Mouse (Mus musculus): ENCODE measurements around the gene Gfer. TPM values are rescaled to one million over a fixed set of nuclear protein-coding genes. Genes with fewer than 3 reads are reported as not detected.

The Gfer gene
- polyA plus RNA-seq, 1 experiment from 2014 or later: 42.2 TPM

DNA sequence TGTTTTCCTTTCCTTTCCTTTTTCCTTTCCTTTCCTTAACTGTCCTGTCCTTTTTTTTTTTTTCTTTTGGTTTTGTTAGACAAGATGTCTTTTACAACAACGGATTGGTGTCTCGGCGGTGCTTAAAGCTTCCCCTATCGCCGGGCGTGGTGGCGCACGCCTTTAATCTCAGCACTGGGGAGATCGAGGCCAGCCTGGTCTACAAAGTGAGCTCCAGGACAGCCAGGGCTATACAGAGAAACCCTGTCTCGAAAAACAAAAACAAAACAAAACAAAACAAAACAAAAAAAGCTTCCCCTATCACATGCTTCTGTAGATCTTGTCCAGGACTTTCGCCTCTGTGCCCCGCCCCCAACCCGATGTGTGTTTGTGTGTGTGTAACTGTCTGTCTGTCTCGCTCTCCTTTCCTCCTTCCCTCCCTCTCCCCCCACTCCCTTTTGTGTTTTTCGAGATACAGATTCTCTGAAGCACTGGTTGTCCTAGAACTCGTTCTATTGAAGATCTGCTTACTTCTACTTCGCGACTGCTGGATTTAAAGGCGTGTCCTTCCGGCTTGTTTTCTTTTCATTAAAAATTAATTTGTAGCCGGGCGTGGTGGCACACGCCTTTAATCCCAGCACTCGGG lies 12.0 kb upstream of the Gfer start:
- Histone ChIP-seq H3K4me1 (replicated peaks; ENCODE audit: control insufficient read depth, insufficient read depth, low read length) (no peaks in the 10 kb centered on the region), H3K27me3 (replicated peaks; ENCODE audit: control insufficient read depth, insufficient read depth, low read length) (no peaks in the 10 kb centered on the region), H3K27ac (ENCODE audit: low read depth, low read length) (peak overlapping the region; percentile 72), H3K36me3 (ENCODE audit: control insufficient read depth, insufficient read depth) (peaks cover 19% of the 10 kb centered on the region; the same call in 1 of the 2 replicates), H3K4me2 (replicated peaks; ENCODE audit: low read depth) (peak overlapping the region; percentile 71), H3K9ac (ENCODE audit: low read depth, low read length) (peak overlapping the region; percentile 48), H3K4me3 (ENCODE audit: low read depth, low read length) (peak overlapping the region; percentile 59), H3K9me3 (ENCODE audit: control insufficient read depth) (no peaks in the 10 kb centered on the region)
- 0 out of 2 replicates have a peak, but pooled peaks have one; percentile 32 for ATAC-seq
- no peak for TF ChIP-seq CTCF (IDR thresholded peaks at IDR 0.05; ENCODE audit: low read depth)
- whole genome bisulfite sequencing: 4% methylated on average over 24 of the region's 24 CpGs

DNA sequence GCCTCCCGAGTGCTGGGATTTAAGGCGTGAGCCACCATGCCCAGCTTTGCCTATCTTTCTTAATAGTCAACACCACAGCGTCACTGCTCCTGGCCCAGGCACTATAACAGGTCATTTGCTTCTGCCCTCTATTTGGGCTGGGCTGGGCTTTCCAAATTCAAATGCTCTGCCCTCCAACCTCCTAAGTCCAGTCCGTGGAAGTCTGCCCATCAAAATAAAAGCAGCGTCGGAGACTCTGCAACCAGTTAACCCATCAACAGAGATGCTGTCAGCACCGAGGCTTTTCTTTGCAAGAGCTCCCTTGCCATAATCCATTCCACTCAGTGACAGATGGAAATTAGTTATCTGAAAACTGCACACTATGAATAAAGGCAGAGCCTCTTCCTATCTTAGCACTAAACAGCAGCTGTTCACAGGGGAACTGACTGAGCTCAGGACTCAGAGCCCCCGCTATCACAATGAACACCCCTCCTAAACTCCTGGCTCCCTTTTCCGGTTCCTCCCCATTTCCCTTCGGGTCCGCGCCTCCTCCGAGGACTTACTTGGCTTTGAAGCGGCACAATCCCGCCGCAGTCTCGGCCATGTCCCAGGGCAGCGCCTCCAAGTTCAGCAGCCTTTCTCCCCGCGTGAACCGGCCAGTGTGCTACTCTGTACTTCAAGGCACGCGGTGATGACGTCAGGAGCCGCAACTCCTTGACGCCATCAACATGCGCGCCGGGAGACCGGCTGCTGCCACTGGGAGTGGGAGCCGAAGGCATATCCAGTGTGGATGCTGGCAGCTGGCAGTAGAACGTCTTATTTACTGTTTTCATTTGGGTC lies 11.2 kb upstream of the Gfer start, which contains the start of gene Tbl3:
Gene Tbl3, minus strand, starts transcription at position 679 of the 819 bp plus-strand sequence.
- H3K9ac ChIP-seq (ENCODE audit: low read depth, low read length): peak within 1 kb of the TSS; percentile 48
- ATAC-seq: peak; percentile 81
- H3K9me3 ChIP-seq (ENCODE audit: control insufficient read depth): no peaks in the 10 kb centered on the region
- H3K4me1 ChIP-seq (replicated peaks; ENCODE audit: control insufficient read depth, insufficient read depth, low read length): no peaks in the 10 kb centered on the region
- H3K4me2 ChIP-seq (replicated peaks; ENCODE audit: low read depth): peak within 1 kb of the TSS; percentile 71
- H3K36me3 ChIP-seq (ENCODE audit: control insufficient read depth, insufficient read depth): peaks cover 22% of the 10 kb centered on the region; the same call in 1 of the 2 replicates
- no peak for TF ChIP-seq CTCF (IDR thresholded peaks at IDR 0.05; ENCODE audit: low read depth)
- peak within 1 kb of the TSS; percentile 59 for H3K4me3 ChIP-seq (ENCODE audit: low read depth, low read length)
- no peaks in the 10 kb centered on the region for H3K27me3 ChIP-seq (replicated peaks; ENCODE audit: control insufficient read depth, insufficient read depth, low read length)
- H3K27ac ChIP-seq (ENCODE audit: low read depth, low read length): peak within 1 kb of the TSS; percentile 72
- 3% methylated on average over 32 of the region's 32 CpGs for WGBS

DNA sequence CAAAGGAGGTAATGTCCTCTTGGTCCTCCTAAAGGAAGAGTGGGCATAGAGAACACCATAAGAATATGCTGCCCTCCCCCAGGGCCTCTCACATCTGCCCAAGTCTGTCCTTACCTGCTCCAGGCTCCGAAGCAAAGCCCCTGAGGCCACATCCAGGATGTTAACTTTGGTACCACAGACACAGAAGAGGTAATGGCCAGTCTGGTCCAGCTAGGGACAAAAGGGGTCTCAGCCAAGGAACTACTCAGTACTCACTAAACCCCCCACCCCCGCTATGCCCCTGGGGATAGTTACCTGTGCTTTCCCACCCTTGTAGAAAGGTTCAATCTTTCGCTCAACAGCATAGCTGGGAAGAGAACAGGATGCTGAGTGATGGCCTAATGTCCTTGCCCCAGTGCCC lies 9.9 kb upstream of the Gfer start:
- no peak overlapping the region for H3K9ac ChIP-seq (ENCODE audit: low read depth, low read length)
- no peak overlapping the region for H3K27ac ChIP-seq (ENCODE audit: low read depth, low read length)
- no peak for TF ChIP-seq CTCF (IDR thresholded peaks at IDR 0.05; ENCODE audit: low read depth)
- no peaks in the 10 kb centered on the region; the same call in 1 of the 2 replicates for H3K4me1 ChIP-seq (replicated peaks; ENCODE audit: control insufficient read depth, insufficient read depth, low read length)
- H3K4me2 ChIP-seq (replicated peaks; ENCODE audit: low read depth): no peak overlapping the region
- H3K27me3 ChIP-seq (replicated peaks; ENCODE audit: control insufficient read depth, insufficient read depth, low read length): no peaks in the 10 kb centered on the region
- no peaks in the 10 kb centered on the region for H3K9me3 ChIP-seq (ENCODE audit: control insufficient read depth)
- peaks cover 36% of the 10 kb centered on the region; the same call in 1 of the 2 replicates for H3K36me3 ChIP-seq (ENCODE audit: control insufficient read depth, insufficient read depth)
- no peak overlapping the region for H3K4me3 ChIP-seq (ENCODE audit: low read depth, low read length)
- no peak for ATAC-seq
- WGBS: 99% methylated on average over 3 of the region's 3 CpGs

DNA sequence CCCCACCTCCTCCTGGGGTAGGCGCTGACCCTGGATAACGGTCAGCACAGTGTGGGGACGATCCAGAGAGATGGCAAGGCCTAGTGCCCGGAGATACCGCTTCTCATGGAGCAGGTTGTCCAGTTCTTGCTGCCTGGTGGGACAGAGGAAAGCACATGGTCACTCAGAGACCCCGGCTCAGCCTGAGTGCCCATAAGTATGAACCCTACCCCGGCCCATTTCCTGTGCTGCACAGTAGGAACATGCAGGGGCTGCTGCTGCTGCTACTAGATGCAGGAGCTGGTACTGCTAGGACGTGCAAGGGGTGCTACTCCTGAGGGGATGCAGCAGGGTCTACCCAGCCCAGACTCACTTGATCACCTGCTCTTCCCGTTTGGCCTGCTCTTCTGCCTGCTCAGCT lies 5.3 kb upstream of the Gfer start:
- H3K9ac ChIP-seq (ENCODE audit: low read depth, low read length): no peak overlapping the region
- no peak overlapping the region for H3K4me3 ChIP-seq (ENCODE audit: low read depth, low read length)
- no peak for ATAC-seq
- peaks cover 48% of the 10 kb centered on the region; the same call in 1 of the 2 replicates for H3K36me3 ChIP-seq (ENCODE audit: control insufficient read depth, insufficient read depth)
- no peaks in the 10 kb centered on the region for H3K9me3 ChIP-seq (ENCODE audit: control insufficient read depth)
- H3K4me2 ChIP-seq (replicated peaks; ENCODE audit: low read depth): peak overlapping the region; percentile 62; the same call in 1 of the 2 replicates
- no peaks in the 10 kb centered on the region; the same call in 1 of the 2 replicates for H3K4me1 ChIP-seq (replicated peaks; ENCODE audit: control insufficient read depth, insufficient read depth, low read length)
- WGBS: 91% methylated on average over 9 of the region's 9 CpGs
- peak overlapping the region; percentile 28; the same call in 1 of the 2 replicates for H3K27ac ChIP-seq (ENCODE audit: low read depth, low read length)
- no peaks in the 10 kb centered on the region for H3K27me3 ChIP-seq (replicated peaks; ENCODE audit: control insufficient read depth, insufficient read depth, low read length)
- no peak for TF ChIP-seq CTCF (IDR thresholded peaks at IDR 0.05; ENCODE audit: low read depth)

DNA sequence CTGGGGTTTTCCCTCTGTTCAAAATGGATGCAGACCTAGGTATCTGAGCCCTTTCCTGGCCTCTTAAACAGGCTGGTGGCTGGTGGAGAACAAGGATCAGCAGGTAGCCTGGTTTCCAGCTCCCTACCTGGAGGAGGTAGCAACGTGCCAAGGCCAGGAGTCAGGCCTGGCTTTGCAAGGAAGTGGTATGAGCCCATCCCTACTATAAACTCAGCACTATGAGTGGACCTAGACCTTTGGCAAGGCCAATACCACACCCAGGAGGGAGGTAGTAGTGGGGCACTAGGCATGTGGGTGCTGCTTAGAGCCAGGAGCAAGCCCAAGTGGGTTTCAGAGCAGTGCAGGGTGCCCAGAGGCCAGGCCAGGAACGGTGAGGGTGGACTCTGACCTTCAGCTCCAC lies 3.5 kb upstream of the Gfer start:
- peak; percentile 80 for ATAC-seq
- H3K27me3 ChIP-seq (replicated peaks; ENCODE audit: control insufficient read depth, insufficient read depth, low read length): no peaks in the 10 kb centered on the region
- peak overlapping the region; percentile 23; the same call in 1 of the 2 replicates for H3K4me3 ChIP-seq (ENCODE audit: low read depth, low read length)
- peak overlapping the region; percentile 62 for H3K4me2 ChIP-seq (replicated peaks; ENCODE audit: low read depth)
- H3K9me3 ChIP-seq (ENCODE audit: control insufficient read depth): no peaks in the 10 kb centered on the region
- peak overlapping the region; percentile 91 for H3K27ac ChIP-seq (ENCODE audit: low read depth, low read length)
- WGBS: 30% methylated on average over 2 of the region's 2 CpGs
- peak; percentile 26; the same call in 1 of the 2 replicates for TF ChIP-seq CTCF (IDR thresholded peaks at IDR 0.05; ENCODE audit: low read depth)
- peak overlapping the region; percentile 40; the same call in 1 of the 2 replicates for H3K9ac ChIP-seq (ENCODE audit: low read depth, low read length)
- no peaks in the 10 kb centered on the region; the same call in 1 of the 2 replicates for H3K4me1 ChIP-seq (replicated peaks; ENCODE audit: control insufficient read depth, insufficient read depth, low read length)
- H3K36me3 ChIP-seq (ENCODE audit: control insufficient read depth, insufficient read depth): peaks cover 40% of the 10 kb centered on the region; the same call in 1 of the 2 replicates

DNA sequence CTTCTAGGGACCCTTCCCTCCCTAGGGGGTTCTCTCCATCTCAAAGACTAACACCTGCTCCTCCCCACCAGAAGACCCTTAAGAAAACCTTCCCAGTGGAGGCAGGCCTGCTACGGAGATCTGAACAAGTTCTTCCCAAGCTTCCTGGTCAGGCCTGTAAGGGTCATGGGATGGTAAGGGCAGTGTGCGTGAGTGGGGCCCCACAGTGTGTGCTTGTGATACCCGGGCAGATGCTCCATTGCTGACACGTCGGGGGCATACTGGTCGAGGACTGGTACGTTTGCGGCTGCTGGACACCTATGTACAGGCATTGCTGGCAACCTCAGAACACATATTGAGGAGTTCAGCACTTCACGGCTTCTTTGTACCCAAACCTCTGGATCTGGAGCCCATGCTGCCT lies 2.8 kb upstream of the Gfer start:
- TF ChIP-seq CTCF (IDR thresholded peaks at IDR 0.05; ENCODE audit: low read depth): no peak
- no peaks in the 10 kb centered on the region for H3K27me3 ChIP-seq (replicated peaks; ENCODE audit: control insufficient read depth, insufficient read depth, low read length)
- peaks cover 33% of the 10 kb centered on the region; the same call in 1 of the 2 replicates for H3K36me3 ChIP-seq (ENCODE audit: control insufficient read depth, insufficient read depth)
- H3K4me1 ChIP-seq (replicated peaks; ENCODE audit: control insufficient read depth, insufficient read depth, low read length): no peaks in the 10 kb centered on the region; the same call in 1 of the 2 replicates
- peak overlapping the region; percentile 14 for H3K4me3 ChIP-seq (ENCODE audit: low read depth, low read length)
- 46% methylated on average over 9 of the region's 9 CpGs for WGBS
- no peaks in the 10 kb centered on the region for H3K9me3 ChIP-seq (ENCODE audit: control insufficient read depth)
- H3K4me2 ChIP-seq (replicated peaks; ENCODE audit: low read depth): peak overlapping the region; percentile 62
- peak overlapping the region; percentile 40 for H3K9ac ChIP-seq (ENCODE audit: low read depth, low read length)
- ATAC-seq: no peak
- peak overlapping the region; percentile 91 for H3K27ac ChIP-seq (ENCODE audit: low read depth, low read length)
